Mouse (Mus musculus) midbrain, embryonic 11.5 days (tissue): ENCODE results near the gene Mettl25. TPM values are rescaled to one million over a fixed set of nuclear protein-coding genes. Genes with fewer than 3 reads are reported as not detected.

Experiments used
- ATAC-seq: fragments of 200-750 bp; cut with Nextera tagmentation; 2 replicates; pipeline ENCODE4 v1.8.0; 2017; ENCODE audit warnings: moderate TSS enrichment, moderate library complexity; ENCODE audit not compliant: low FRiP score
- DNase-seq: peaks from one replicate; pipeline ENCODE4 v3.0.0; 2015; ENCODE audit warnings: low spot score; ENCODE audit errors: missing footprints
- H3K27ac ChIP-seq: fragments of 300-500 bp; sonication (generic); 2 replicates; pipeline ENCODE4 v1.5.1; 2014; ENCODE audit warnings: low read depth, low read length
- H3K27me3 ChIP-seq: fragments of 300-500 bp; sonication (generic); 2 replicates; pipeline ENCODE4 v1.6.1; 2014; ENCODE audit warnings: mild to moderate bottlenecking, low read length, moderate library complexity, mixed read lengths; ENCODE audit not compliant: control insufficient read depth, insufficient read depth
- H3K36me3 ChIP-seq: fragments of 300-500 bp; sonication (generic); 2 replicates; pipeline ENCODE4 v1.6.1; 2014; ENCODE audit warnings: mild to moderate bottlenecking, low read length, moderate library complexity, mixed read lengths; ENCODE audit not compliant: control insufficient read depth, insufficient read depth
- H3K4me1 ChIP-seq: fragments of 300-500 bp; sonication (generic); 2 replicates; pipeline ENCODE4 v1.6.1; 2014; ENCODE audit warnings: low read length; ENCODE audit not compliant: control insufficient read depth, insufficient read depth
- H3K4me2 ChIP-seq: fragments of 300-500 bp; sonication (generic); 2 replicates; pipeline ENCODE4 v1.6.1; 2014; ENCODE audit warnings: mild to moderate bottlenecking, moderate library complexity
- H3K4me3 ChIP-seq: fragments of 300-500 bp; sonication (generic); 2 replicates; pipeline ENCODE4 v1.5.1; 2014; ENCODE audit warnings: low read depth, low read length
- H3K9ac ChIP-seq: fragments of 300-500 bp; sonication (generic); 2 replicates; pipeline ENCODE4 v1.6.1; 2014; ENCODE audit warnings: low read length
- H3K9me3 ChIP-seq: fragments of 300-500 bp; sonication (generic); 2 replicates; pipeline ENCODE4 v1.6.1; 2016; ENCODE audit warnings: low read length; ENCODE audit not compliant: control insufficient read depth
- WGBS: fragments of 180-500 bp; shearing (Covaris S2); extraction: QIAGEN DNeasy Blood & Tissue Kit; methylation state at CpG from one replicate; pipeline ENCODE4 v1.1.7; 2014; 5-methylcytosine and 5-hydroxymethylcytosine counted together
- polyA plus RNA-seq: library from polyadenylated mRNA; unstranded; fragments of >200 nt; fragmentation: Nextera tagmentation; extraction: Ambion mirVana; gene quantifications from 2 replicates; pipeline ENCODE4 v1.2.1, GENCODE M21; 2014

The Mettl25 gene
- polyA plus RNA-seq, 1 experiment from 2014 or later = 14.4 TPM

- no peaks in the 10 kb centered on the region for H3K36me3 ChIP-seq
- DNase-seq (no peak), ATAC-seq (no peak)
- no peaks in the 10 kb centered on the region for H3K27me3 ChIP-seq
- H3K4me1 ChIP-seq = no peaks in the 10 kb centered on the region
- no peak overlapping the region for H3K9ac ChIP-seq
- H3K4me2 ChIP-seq = no peak overlapping the region
- 84% methylated on average over 2 of the region's 2 CpGs for WGBS
- H3K27ac ChIP-seq = no peak overlapping the region
- H3K9me3 ChIP-seq = no peaks in the 10 kb centered on the region
- no peak overlapping the region for H3K4me3 ChIP-seq
These were observed 80.7 kb downstream of the Mettl25 start for GRCm38 (mm10) chr10:105760460-105760859.

DNA sequence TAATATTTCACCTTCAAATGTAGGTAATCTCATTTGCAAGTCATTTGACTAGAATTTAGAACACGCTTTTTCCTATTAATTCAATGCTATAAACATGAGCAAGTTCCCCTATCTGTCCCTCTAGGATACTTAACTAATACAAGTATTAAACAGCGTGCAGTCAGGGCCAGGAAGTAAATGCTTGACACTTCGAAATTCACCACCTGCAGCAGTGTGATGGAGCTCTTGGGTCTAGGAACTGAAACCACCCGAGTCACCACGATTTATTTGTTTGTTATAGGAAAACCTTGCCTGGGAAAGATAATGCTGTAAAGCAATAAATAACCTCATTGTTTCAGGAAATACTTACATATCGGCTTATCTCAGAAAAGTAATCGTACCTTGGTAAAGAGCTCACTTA lies 81.1 kb downstream of the Mettl25 start:
- Histone ChIP-seq H3K27me3 (no peaks in the 10 kb centered on the region), H3K9me3 (no peaks in the 10 kb centered on the region), H3K27ac (no peak overlapping the region), H3K4me3 (no peak overlapping the region), H3K36me3 (no peaks in the 10 kb centered on the region), H3K9ac (no peak overlapping the region), H3K4me1 (no peaks in the 10 kb centered on the region), H3K4me2 (no peak overlapping the region)
- no peak for DNase-seq
- WGBS = 92% methylated on average over 7 of the region's 7 CpGs
- ATAC-seq = no peak

GRCm38 (mm10) chr10:105753831-105754605 lies 87.2 kb downstream of the Mettl25 start:
- no peak overlapping the region for H3K27ac ChIP-seq
- peak; percentile 66; the same call in 1 of the 2 replicates for ATAC-seq
- WGBS = 75% methylated on average over 5 of the region's 5 CpGs

GRCm38 (mm10) chr10:105746019-105746418 lies 95.2 kb downstream of the Mettl25 start:
- WGBS = 86% methylated on average over 1 of the region's 1 CpGs
- DNase-seq (no peak), ATAC-seq (0 out of 2 replicates have a peak, but pooled peaks have one; percentile 38)
- no peaks in the 10 kb centered on the region for H3K27me3 ChIP-seq
- H3K36me3 ChIP-seq = no peaks in the 10 kb centered on the region
- no peaks in the 10 kb centered on the region for H3K4me1 ChIP-seq
- H3K4me2 ChIP-seq = no peak overlapping the region
- no peak overlapping the region for H3K4me3 ChIP-seq
- no peak overlapping the region for H3K27ac ChIP-seq
- no peaks in the 10 kb centered on the region for H3K9me3 ChIP-seq
- H3K9ac ChIP-seq = no peak overlapping the region

More at GRCm38 (mm10) chr10:105753831-105754605, 87.2 kb downstream of the Mettl25 start:
- Histone ChIP-seq H3K4me2 (no peak overlapping the region), H3K36me3 (no peaks in the 10 kb centered on the region), H3K27me3 (no peaks in the 10 kb centered on the region), H3K9ac (no peak overlapping the region), H3K9me3 (no peaks in the 10 kb centered on the region), H3K4me1 (no peaks in the 10 kb centered on the region), H3K4me3 (no peak overlapping the region)
- no peak for DNase-seq

DNA sequence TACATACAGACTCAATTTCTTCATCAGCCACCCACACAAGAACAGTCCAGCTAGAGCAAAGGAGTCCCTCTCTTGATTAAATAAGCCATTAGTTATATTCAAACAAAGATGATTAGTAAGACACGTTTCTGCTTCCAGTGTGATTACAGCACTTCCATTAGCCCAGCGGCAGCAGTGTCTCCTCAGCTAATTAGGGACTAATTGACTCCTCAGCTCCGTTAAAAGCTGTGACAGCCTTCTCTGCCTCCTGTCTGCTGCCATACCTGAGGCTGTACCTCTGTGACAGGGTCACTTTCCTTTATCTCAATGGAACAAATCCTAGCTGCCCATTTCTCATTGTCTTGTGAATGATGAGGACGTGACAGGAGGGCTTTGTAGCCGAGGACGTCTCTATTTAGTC lies 99.4 kb downstream of the Mettl25 start:
- no peak overlapping the region for H3K27ac ChIP-seq
- H3K9ac ChIP-seq = no peak overlapping the region
- H3K9me3 ChIP-seq = no peaks in the 10 kb centered on the region
- WGBS = 74% methylated on average over 6 of the region's 6 CpGs
- DNase-seq (no peak), ATAC-seq (no peak)
- no peak overlapping the region for H3K4me2 ChIP-seq
- H3K4me3 ChIP-seq = no peak overlapping the region
- no peaks in the 10 kb centered on the region for H3K36me3 ChIP-seq
- no peaks in the 10 kb centered on the region for H3K27me3 ChIP-seq
- H3K4me1 ChIP-seq = no peaks in the 10 kb centered on the region

DNA sequence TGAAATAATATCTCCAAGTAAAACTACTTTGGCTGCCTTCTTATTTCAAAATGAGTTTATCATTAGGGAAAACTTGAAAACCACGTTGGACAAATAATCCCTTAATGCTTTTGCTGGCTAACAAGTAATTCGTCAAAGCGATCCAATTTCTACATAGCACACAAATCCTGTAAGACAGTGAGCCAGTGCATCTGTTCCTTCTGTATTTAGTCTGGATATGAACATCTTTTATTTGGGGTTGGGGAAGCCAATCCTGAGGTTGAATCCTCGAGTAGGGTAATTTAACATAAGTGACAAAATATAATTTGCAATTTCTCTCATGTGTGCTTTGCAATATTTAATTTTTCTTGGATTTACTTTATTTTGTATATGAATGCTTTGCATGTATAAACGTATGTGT lies 102.2 kb downstream of the Mettl25 start:
- ATAC-seq = no peak
- H3K27me3 ChIP-seq = no peaks in the 10 kb centered on the region
- WGBS = 81% methylated on average over 5 of the region's 5 CpGs

GRCm38 (mm10) chr10:105727798-105728197 lies 113.4 kb downstream of the Mettl25 start:
- ATAC-seq (no peak), DNase-seq (no peak)
- 86% methylated on average over 2 of the region's 2 CpGs for WGBS
- Histone ChIP-seq H3K9ac (no peak overlapping the region), H3K9me3 (no peaks in the 10 kb centered on the region), H3K4me1 (no peaks in the 10 kb centered on the region), H3K27ac (no peak overlapping the region), H3K36me3 (no peaks in the 10 kb centered on the region), H3K27me3 (no peaks in the 10 kb centered on the region), H3K4me3 (no peak overlapping the region), H3K4me2 (no peak overlapping the region)

More for the DNA sequence above, 102.2 kb downstream of the Mettl25 start:
- no peaks in the 10 kb centered on the region for H3K4me1 ChIP-seq
- DNase-seq = no peak
- H3K36me3 ChIP-seq = no peaks in the 10 kb centered on the region
- H3K9ac ChIP-seq = no peak overlapping the region
- no peak overlapping the region for H3K4me2 ChIP-seq
- no peaks in the 10 kb centered on the region for H3K9me3 ChIP-seq
- no peak overlapping the region for H3K27ac ChIP-seq
- H3K4me3 ChIP-seq = no peak overlapping the region

GRCm38 (mm10) chr10:105727353-105727752 lies 113.8 kb downstream of the Mettl25 start:
- Histone ChIP-seq H3K9ac (no peak overlapping the region), H3K4me1 (no peaks in the 10 kb centered on the region), H3K4me2 (no peak overlapping the region), H3K4me3 (no peak overlapping the region), H3K27me3 (no peaks in the 10 kb centered on the region), H3K9me3 (no peaks in the 10 kb centered on the region), H3K36me3 (no peaks in the 10 kb centered on the region), H3K27ac (no peak overlapping the region)
- 85% methylated on average over 6 of the region's 6 CpGs for WGBS
- DNase-seq = no peak
- ATAC-seq = no peak

DNA sequence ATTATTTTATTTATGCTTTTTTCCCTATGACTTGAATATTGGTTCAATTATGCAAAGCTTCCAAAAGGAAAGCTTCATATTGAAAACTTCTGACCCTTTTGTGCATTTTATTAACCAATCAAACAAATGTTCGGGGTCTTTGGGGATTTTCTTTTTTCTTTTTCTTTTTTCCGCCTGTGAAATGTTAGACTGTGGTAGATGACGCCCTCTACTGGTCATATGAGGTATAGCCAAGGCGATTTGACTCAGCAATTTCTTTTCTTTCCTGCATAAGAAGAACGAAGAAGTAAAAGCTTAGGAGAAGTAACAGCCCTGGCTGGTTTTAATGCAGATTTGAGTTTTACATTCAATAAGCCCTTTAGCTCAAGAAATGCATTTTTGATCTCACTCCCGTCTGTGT lies 126.3 kb downstream of the Mettl25 start:
- H3K9me3 ChIP-seq = no peaks in the 10 kb centered on the region
- no peak overlapping the region for H3K27ac ChIP-seq
- H3K36me3 ChIP-seq = no peaks in the 10 kb centered on the region
- no peak overlapping the region for H3K9ac ChIP-seq
- H3K4me3 ChIP-seq = no peak overlapping the region
- peak; percentile 97 for DNase-seq
- H3K4me2 ChIP-seq = no peak overlapping the region
- ATAC-seq = no peak
- H3K4me1 ChIP-seq = peaks cover 3% of the 10 kb centered on the region; the same call in 1 of the 2 replicates
- WGBS = 10% methylated on average over 6 of the region's 6 CpGs
- H3K27me3 ChIP-seq = no peaks in the 10 kb centered on the region
